Mouse (Mus musculus): ENCODE results near the gene Palm2.

GRCm38 (mm10) chr4:57565283-57565682, 131.2 kb downstream of the Palm2 start:
- TF ChIP-seq CTCF (IDR thresholded peaks at IDR 0.05; ENCODE audit: low read depth) (no peak), EP300 (optimal IDR thresholded peaks at IDR 0.05) (no peak)
